In genomic region chr5:100166591-100167491, GRCm38 (mm10) we compare ENCODE assay signal across 8 mouse cellular contexts. TPM values are rescaled to one million over a fixed set of nuclear protein-coding genes. Genes with fewer than 3 reads are reported as not detected.
DNase-seq lines count a peak whose midpoint lies in the region; ATAC-seq lines count a peak whose summit lies in the region.

No protein-coding gene starts in this region.

- no peak overlapping the region for H3K4me3 ChIP-seq in heart, embryonic 12.5 days

- no peak overlapping the region for H3K27ac ChIP-seq in heart, embryonic 12.5 days (ENCODE audit: poor library complexity, severe bottlenecking)

- DNase-seq in heart, postnatal 36 days = peak; percentile 9 to 40
- peak; percentile 59 for DNase-seq in urinary bladder, postnatal 14 days (ENCODE audit: low spot score)
- DNase-seq in urinary bladder, postnatal 4 days (ENCODE audit: low spot score in 2 of 2) = no peak
- peak; percentile 37 for DNase-seq in cerebellum, adult 9-10 months
- DNase-seq in kidney, postnatal 10 days = peak; percentile 72

- peaks cover 15% of the 10 kb centered on the region for H3K27me3 ChIP-seq in heart, embryonic 12.5 days (replicated peaks)

- H3K36me3 ChIP-seq in heart, embryonic 12.5 days = no peaks in the 10 kb centered on the region

- H3K4me1 ChIP-seq in heart, embryonic 12.5 days (replicated peaks) = no peaks in the 10 kb centered on the region

- no peak overlapping the region for H3K4me2 ChIP-seq in heart, embryonic 12.5 days

- H3K9me3 ChIP-seq in heart, embryonic 12.5 days (replicated peaks) = no peaks in the 10 kb centered on the region

- intact Hi-C loops in heart, postnatal 36 days (cut with DNase I) = loop anchor here (5.0 kb wide), 2 partner anchors 75 to 95 kb away; no protein-coding TSS in a partner anchor

- 48% methylated on average over 14 of the region's 14 CpGs for WGBS in heart, embryonic 12.5 days

- no peak for ATAC-seq in heart, embryonic 12.5 days (ENCODE audit: insufficient number of reproducible peaks, low FRiP score)
- ATAC-seq in monocyte, adult 5-6 weeks (replicated peaks; ENCODE audit: insufficient number of reproducible peaks, low FRiP score, low TSS enrichment, poor library complexity, severe bottlenecking) = 0 out of 2 replicates have a peak, but pooled peaks have one; percentile 56
- no peak for ATAC-seq in erythroid progenitor cell, adult 5-6 weeks (replicated peaks; ENCODE audit: low FRiP score, poor library complexity, severe bottlenecking)

- H3K9ac ChIP-seq in heart, embryonic 12.5 days = no peak overlapping the region

RNA-seq across cellular contexts. Expression of gene Tmem150c, which starts 7.2 kb away (rescaled TPM):
- 1 to 10 TPM; 3.3 to 9.5 TPM for total RNA-seq in heart, postnatal 36 days (2021)
- 1.1 and 1.9 TPM in 2 replicates for polyA plus RNA-seq in heart, embryonic 12.5 days (2016; fragmentation: Nextera tagmentation; extraction: Ambion mirVana)
- total RNA-seq in monocyte, adult 5-6 weeks (2017) = 0.49 to 0.53 TPM in 2 of 3 replicates, not detected in the other
- total RNA-seq in erythroid progenitor cell, adult 5-6 weeks (2015; ENCODE audit: low replicate concordance) = not detected in 2 replicates
- 0.68 TPM in 1 of 2 replicates, not detected in the other for total RNA-seq in erythroid progenitor cell, adult 5-6 weeks (2017; ENCODE audit: low replicate concordance)

Comparison
In these comparisons a context has a peak if more than half of its experiments do, and no peak if none do; other contexts are left out.
1. DNase-seq: peak in heart, postnatal 36 days (2 of 2), urinary bladder, postnatal 14 days (single experiment), cerebellum, adult 9-10 months (single experiment) and kidney, postnatal 10 days (single experiment); none in urinary bladder, postnatal 4 days (0 of 2).